Mouse (Mus musculus) erythroblast, embryonic 14.5 days (primary cell): ENCODE results near the gene Rora.

Experiments used
- GATA1 ChIP-seq: IDR thresholded peaks from 2 replicates; pipeline ENCODE4 v1.6.1; 2012; ENCODE audit warnings: low read length, inconsistent platforms, mixed read lengths
- TAL1 ChIP-seq: IDR thresholded peaks from 3 replicates; pipeline ENCODE4 v1.6.1; 2012; ENCODE audit warnings: low read length, inconsistent platforms, mixed read lengths

DNA sequence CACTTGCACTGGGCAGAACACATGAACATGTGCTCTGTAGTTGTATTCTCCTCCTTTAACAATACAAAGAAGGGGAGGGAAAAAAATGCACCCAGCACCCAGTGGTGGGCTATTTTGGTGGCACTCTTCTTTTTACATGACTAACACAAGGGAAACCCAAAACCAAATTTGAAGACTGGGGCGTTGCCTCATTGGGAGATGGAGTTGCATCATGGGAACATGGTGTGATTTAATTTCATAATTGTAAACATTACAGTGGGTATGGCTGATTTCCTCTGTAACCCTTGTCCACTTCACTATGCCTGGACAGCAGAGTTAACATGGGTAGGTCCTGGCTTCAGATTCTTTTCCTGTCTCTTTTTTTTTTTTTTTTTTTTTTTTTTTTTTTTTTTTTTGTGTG, 634.5 kb downstream of the Rora start:
- TF ChIP-seq GATA1, result no peak
- TF ChIP-seq TAL1, result no peak
